Mouse (Mus musculus) liver, embryonic 14.5 days (tissue): ENCODE measurements around the gene Sdsl.

Experiments
- CTCF ChIP-seq: IDR thresholded peaks from 2 replicates; pipeline ENCODE4 v1.5.1; 2016; ENCODE audit warnings: antibody characterized with exemption, low read depth, control low read depth
- EP300 ChIP-seq: IDR thresholded peaks from 2 replicates; pipeline ENCODE4 v1.6.1; 2016; ENCODE audit warnings: antibody characterized with exemption, low read depth

DNA sequence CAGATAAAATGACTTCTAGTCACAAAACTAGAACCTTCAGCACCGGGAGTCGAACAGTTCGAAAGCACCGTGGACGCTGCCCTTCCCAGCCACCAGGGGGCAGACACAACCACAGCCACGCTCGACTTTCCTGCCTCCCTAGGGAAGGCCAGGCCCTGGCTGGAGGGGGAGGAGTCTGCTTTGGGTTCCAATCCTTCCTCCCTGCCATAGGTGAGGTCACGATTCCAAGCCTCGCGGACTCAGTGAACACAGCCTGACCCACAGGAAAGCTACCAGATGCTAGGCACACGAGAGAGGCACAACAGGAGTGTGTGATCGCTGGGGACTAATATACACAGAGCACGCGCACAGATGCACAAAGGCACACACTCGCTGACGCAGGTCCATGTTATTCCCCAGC, 32.8 kb upstream of the Sdsl start:
- TF ChIP-seq CTCF (peak; percentile 99), EP300 (no peak)
